Mouse (Mus musculus): ENCODE results near the gene Trim31.

DNA sequence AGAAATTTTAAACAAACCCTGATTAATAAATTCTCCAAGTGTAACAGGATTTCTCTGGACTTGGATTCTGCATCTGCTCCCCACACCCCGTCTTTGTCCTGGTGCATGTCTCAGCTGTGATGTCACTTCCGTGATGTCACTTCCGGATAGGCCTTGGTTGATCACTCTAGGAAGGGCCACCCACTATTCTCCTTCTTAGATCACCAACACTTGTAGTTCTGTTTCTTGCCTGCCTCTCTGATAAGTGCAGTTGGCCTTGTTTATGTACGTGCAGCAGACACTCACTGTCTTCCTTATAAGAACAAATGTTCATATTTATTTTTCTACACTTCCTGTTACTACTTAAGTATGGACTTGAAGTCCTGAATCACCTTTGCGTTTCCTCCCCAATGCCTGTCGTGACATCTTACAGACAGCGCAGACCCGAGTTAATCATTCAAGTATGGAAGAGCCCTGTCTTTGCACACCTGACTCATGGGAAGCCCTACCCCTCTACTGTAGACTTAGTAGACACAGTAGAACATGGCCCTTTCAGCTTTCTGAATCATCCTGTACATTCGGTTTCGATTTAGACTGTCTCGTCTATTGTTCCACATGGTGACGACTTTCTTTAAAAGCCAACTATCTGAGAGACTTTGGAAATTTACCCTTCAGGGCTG lies 12.7 kb upstream of the Trim31 start:
- TF ChIP-seq CTCF (conservative IDR thresholded peaks at IDR 0.05; ENCODE audit: low read length), result no peak
- TF ChIP-seq POU5F1 (IDR thresholded peaks at IDR 0.05; ENCODE audit: borderline replicate concordance, low read length), result no peak

Data from E14TG2a.4 (cell line).